Comparison of ENCODE assay signal across 8 mouse cellular contexts in genomic region chr2:166564455-166564854, GRCm38 (mm10).
DNase-seq lines count a peak whose midpoint lies in the region.

No protein-coding gene starts in this region.

- WGBS in forebrain, embryonic 10.5 days = 5% methylated on average over 11 of the region's 11 CpGs
- 11% methylated on average over 11 of the region's 11 CpGs for WGBS in hindbrain, embryonic 10.5 days
- 5% methylated on average over 11 of the region's 11 CpGs for WGBS in limb, embryonic 10.5 days

- peaks cover 39% of the 10 kb centered on the region for H3K36me3 ChIP-seq in forebrain, embryonic 10.5 days (replicated peaks)
- peaks cover 43% of the 10 kb centered on the region for H3K36me3 ChIP-seq in hindbrain, embryonic 10.5 days
- H3K36me3 ChIP-seq in limb, embryonic 10.5 days = peaks cover 28% of the 10 kb centered on the region

- peak overlapping the region; percentile 17; the same call in 1 of the 2 replicates for H3K4me3 ChIP-seq in forebrain, embryonic 10.5 days
- 0 out of 2 replicates have a peak overlapping the region, but pooled peaks have one; percentile 4 for H3K4me3 ChIP-seq in hindbrain, embryonic 10.5 days
- peak overlapping the region; percentile 19 for H3K4me3 ChIP-seq in limb, embryonic 10.5 days

- H3K9me3 ChIP-seq in forebrain, embryonic 10.5 days = no peaks in the 10 kb centered on the region
- H3K9me3 ChIP-seq in hindbrain, embryonic 10.5 days = no peaks in the 10 kb centered on the region
- H3K9me3 ChIP-seq in limb, embryonic 10.5 days (replicated peaks) = no peaks in the 10 kb centered on the region

- peaks cover 38% of the 10 kb centered on the region for H3K4me1 ChIP-seq in forebrain, embryonic 10.5 days
- H3K4me1 ChIP-seq in hindbrain, embryonic 10.5 days (replicated peaks) = peaks cover 44% of the 10 kb centered on the region
- peaks cover 48% of the 10 kb centered on the region for H3K4me1 ChIP-seq in limb, embryonic 10.5 days

- H3K27me3 ChIP-seq in forebrain, embryonic 10.5 days (ENCODE audit: poor library complexity, severe bottlenecking) = peaks cover 13% of the 10 kb centered on the region; the same call in 1 of the 2 replicates
- H3K27me3 ChIP-seq in hindbrain, embryonic 10.5 days (ENCODE audit: insufficient read depth, poor library complexity, severe bottlenecking) = peaks cover 17% of the 10 kb centered on the region
- no peaks in the 10 kb centered on the region for H3K27me3 ChIP-seq in limb, embryonic 10.5 days (ENCODE audit: low read depth, poor library complexity, severe bottlenecking)

- H3K27ac ChIP-seq in forebrain, embryonic 10.5 days = peak overlapping the region; percentile 70
- peak overlapping the region; percentile 53; the same call in 1 of the 2 replicates for H3K27ac ChIP-seq in hindbrain, embryonic 10.5 days
- peak overlapping the region; percentile 78 for H3K27ac ChIP-seq in limb, embryonic 10.5 days

- peak; percentile 12 for DNase-seq in cerebellum, adult 11-12 months
- no peak for DNase-seq in cerebellum, adult 9-10 months
- peak; percentile 59 to 72 for DNase-seq in adrenal gland, postnatal 36 days
- DNase-seq in forebrain, embryonic 10.5 days (ENCODE audit: extremely low spot score, low spot score) = peak; percentile 86
- DNase-seq in hindbrain, embryonic 10.5 days (ENCODE audit: low spot score) = peak; percentile 85
- peak; percentile 93 for DNase-seq in limb, embryonic 10.5 days (ENCODE audit: low spot score)
- DNase-seq in mesoderm, embryonic 11.5 days (ENCODE audit: low read depth, low spot score) = peak; percentile 77
- DNase-seq in skeletal muscle tissue, adult 2 months (ENCODE audit: low read depth, low spot score) = peak; percentile 50
